Mouse (Mus musculus): ENCODE measurements around the gene a.

GRCm38 (mm10) chr2:155079500-155080178, 288.4 kb downstream of the a start:
- TF ChIP-seq CTCF (IDR thresholded peaks at IDR 0.05; ENCODE audit: insufficient read depth, low read depth, low read length) (no peak), POLR2A (IDR thresholded peaks at IDR 0.05; ENCODE audit: insufficient read depth, low read depth, low read length) (no peak)
